Mouse (Mus musculus) liver, embryonic 15.5 days (tissue): ENCODE data around the gene Spata19. TPM values are rescaled to one million over a fixed set of nuclear protein-coding genes. Genes with fewer than 3 reads are reported as not detected.

ENCODE experiments used
- ATAC-seq: fragments of 200-750 bp; cut with Nextera tagmentation; 2 replicates; pipeline ENCODE4 v1.8.0; 2017; ENCODE audit warnings: moderate number of reproducible peaks, mild to moderate bottlenecking, moderate library complexity; ENCODE audit not compliant: insufficient read depth
- H3K27ac ChIP-seq: fragments of 300-500 bp; sonication (generic); replicated peaks from 2 replicates; pipeline ENCODE4 v1.5.1; 2015; ENCODE audit warnings: mild to moderate bottlenecking, inconsistent platforms
- H3K27me3 ChIP-seq: fragments of 300-500 bp; sonication (generic); 2 replicates; pipeline ENCODE4 v1.6.1; 2015; ENCODE audit warnings: mild to moderate bottlenecking, inconsistent platforms
- H3K36me3 ChIP-seq: fragments of 300-500 bp; sonication (generic); replicated peaks from 2 replicates; pipeline ENCODE4 v1.6.1; 2015; ENCODE audit warnings: moderate library complexity, mild to moderate bottlenecking, inconsistent platforms
- H3K4me1 ChIP-seq: fragments of 300-500 bp; sonication (generic); replicated peaks from 2 replicates; pipeline ENCODE4 v1.6.1; 2015; ENCODE audit warnings: inconsistent platforms
- H3K4me2 ChIP-seq: fragments of 300-500 bp; sonication (generic); 2 replicates; pipeline ENCODE4 v1.6.1; 2015; ENCODE audit warnings: moderate library complexity, mild to moderate bottlenecking, inconsistent platforms
- H3K4me3 ChIP-seq: fragments of 300-500 bp; sonication (generic); replicated peaks from 2 replicates; pipeline ENCODE4 v1.5.1; 2015; ENCODE audit warnings: mild to moderate bottlenecking, inconsistent platforms
- H3K9ac ChIP-seq: fragments of 300-500 bp; sonication (generic); 2 replicates; pipeline ENCODE4 v1.6.1; 2015; ENCODE audit warnings: moderate library complexity, mild to moderate bottlenecking, inconsistent platforms
- H3K9me3 ChIP-seq: fragments of 300-500 bp; sonication (generic); replicated peaks from 2 replicates; pipeline ENCODE4 v1.6.1; 2016; ENCODE audit warnings: inconsistent platforms
- WGBS: fragments of 180-500 bp; shearing (Covaris S2); methylation state at CpG from one replicate; pipeline ENCODE4 v1.1.7; 2015; ENCODE audit warnings: mixed read lengths; ENCODE audit not compliant: insufficient replicate concordance; 5-methylcytosine and 5-hydroxymethylcytosine counted together
- polyA plus RNA-seq: library from polyadenylated mRNA; unstranded; fragments of >200 nt; fragmentation: Nextera tagmentation; extraction: Ambion mirVana; gene quantifications from 2 replicates; pipeline ENCODE4 v1.2.1, GENCODE M21; 2015

Spata19 gene
- polyA plus RNA-seq = not detected in 2 replicates

GRCm38 (mm10) chr9:27396500-27396899, at the start of gene Spata19:
Gene Spata19, plus strand, starts transcription at chr9:27396800.
- Histone ChIP-seq H3K9me3 (no peaks in the 10 kb centered on the region), H3K9ac (no peak within 1 kb of the TSS), H3K4me3 (no peak within 1 kb of the TSS), H3K4me2 (no peak within 1 kb of the TSS), H3K27me3 (no peaks in the 10 kb centered on the region), H3K27ac (no peak within 1 kb of the TSS), H3K36me3 (no peaks in the 10 kb centered on the region), H3K4me1 (no peaks in the 10 kb centered on the region)
- no peak for ATAC-seq
- 51% methylated on average over 3 of the region's 3 CpGs for WGBS

GRCm38 (mm10) chr9:27353082-27353481, 43.5 kb upstream of the Spata19 start:
- H3K36me3 ChIP-seq = no peaks in the 10 kb centered on the region
- WGBS = 58% methylated on average over 7 of the region's 7 CpGs
- H3K4me2 ChIP-seq = no peak overlapping the region
- no peak overlapping the region for H3K9ac ChIP-seq
- H3K27me3 ChIP-seq = no peaks in the 10 kb centered on the region
- H3K27ac ChIP-seq = no peak overlapping the region
- ATAC-seq = no peak
- H3K4me3 ChIP-seq = no peak overlapping the region
- no peaks in the 10 kb centered on the region for H3K9me3 ChIP-seq
- H3K4me1 ChIP-seq = no peaks in the 10 kb centered on the region

- no peak overlapping the region for H3K4me2 ChIP-seq
- no peaks in the 10 kb centered on the region for H3K9me3 ChIP-seq
- H3K4me3 ChIP-seq = no peak overlapping the region
- H3K27me3 ChIP-seq = no peaks in the 10 kb centered on the region
- ATAC-seq = no peak
- H3K9ac ChIP-seq = no peak overlapping the region
- H3K4me1 ChIP-seq = no peaks in the 10 kb centered on the region
- H3K36me3 ChIP-seq = no peaks in the 10 kb centered on the region
- H3K27ac ChIP-seq = no peak overlapping the region
- 65% methylated on average over 6 of the region's 6 CpGs for WGBS
Observed at GRCm38 (mm10) chr9:27357893-27358292, 38.7 kb upstream of the Spata19 start.

- no peak overlapping the region for H3K27ac ChIP-seq
- H3K27me3 ChIP-seq = no peaks in the 10 kb centered on the region
- no peak overlapping the region for H3K4me3 ChIP-seq
- H3K36me3 ChIP-seq = no peaks in the 10 kb centered on the region
- no peak for ATAC-seq
- no peaks in the 10 kb centered on the region for H3K4me1 ChIP-seq
- no peaks in the 10 kb centered on the region for H3K9me3 ChIP-seq
- no peak overlapping the region for H3K4me2 ChIP-seq
- H3K9ac ChIP-seq = no peak overlapping the region
- 50% methylated on average over 2 of the region's 2 CpGs for WGBS
Observed at GRCm38 (mm10) chr9:27367231-27367630, 29.4 kb upstream of the Spata19 start.

GRCm38 (mm10) chr9:27369108-27369507, 27.5 kb upstream of the Spata19 start:
- WGBS = 69% methylated on average over 2 of the region's 2 CpGs
- Histone ChIP-seq H3K9me3 (no peaks in the 10 kb centered on the region), H3K36me3 (no peaks in the 10 kb centered on the region), H3K27ac (no peak overlapping the region), H3K27me3 (no peaks in the 10 kb centered on the region), H3K4me2 (no peak overlapping the region), H3K4me3 (no peak overlapping the region), H3K9ac (no peak overlapping the region), H3K4me1 (no peaks in the 10 kb centered on the region)
- no peak for ATAC-seq

GRCm38 (mm10) chr9:27375746-27376145, 20.9 kb upstream of the Spata19 start:
- ATAC-seq = no peak
- 20% methylated on average over 1 of the region's 1 CpGs for WGBS

GRCm38 (mm10) chr9:27386951-27387350, 9.6 kb upstream of the Spata19 start:
- no peak overlapping the region for H3K9ac ChIP-seq
- H3K4me1 ChIP-seq = no peaks in the 10 kb centered on the region
- no peak overlapping the region for H3K4me2 ChIP-seq
- H3K36me3 ChIP-seq = no peaks in the 10 kb centered on the region
- 65% methylated on average over 3 of the region's 3 CpGs for WGBS
- no peak overlapping the region for H3K4me3 ChIP-seq
- H3K27ac ChIP-seq = no peak overlapping the region
- no peaks in the 10 kb centered on the region for H3K9me3 ChIP-seq
- no peaks in the 10 kb centered on the region for H3K27me3 ChIP-seq
- ATAC-seq = no peak

More at GRCm38 (mm10) chr9:27375746-27376145, 20.9 kb upstream of the Spata19 start:
- Histone ChIP-seq H3K9ac (no peak overlapping the region), H3K27ac (no peak overlapping the region), H3K9me3 (no peaks in the 10 kb centered on the region), H3K4me3 (no peak overlapping the region), H3K36me3 (no peaks in the 10 kb centered on the region), H3K27me3 (no peaks in the 10 kb centered on the region), H3K4me1 (no peaks in the 10 kb centered on the region), H3K4me2 (no peak overlapping the region)

- H3K4me2 ChIP-seq = no peak overlapping the region
- H3K9ac ChIP-seq = no peak overlapping the region
- no peak for ATAC-seq
- WGBS = 62% methylated on average over 4 of the region's 4 CpGs
- no peaks in the 10 kb centered on the region for H3K9me3 ChIP-seq
- H3K36me3 ChIP-seq = no peaks in the 10 kb centered on the region
- H3K4me3 ChIP-seq = no peak overlapping the region
- no peaks in the 10 kb centered on the region for H3K27me3 ChIP-seq
- no peak overlapping the region for H3K27ac ChIP-seq
- H3K4me1 ChIP-seq = no peaks in the 10 kb centered on the region
Observed at GRCm38 (mm10) chr9:27401169-27401568, 4.6 kb downstream of the Spata19 start.

- H3K4me2 ChIP-seq = no peak overlapping the region
- ATAC-seq = no peak
- no peaks in the 10 kb centered on the region for H3K9me3 ChIP-seq
- H3K27me3 ChIP-seq = no peaks in the 10 kb centered on the region
- H3K4me3 ChIP-seq = no peak overlapping the region
- no peak overlapping the region for H3K27ac ChIP-seq
- no peak overlapping the region for H3K9ac ChIP-seq
- H3K4me1 ChIP-seq = no peaks in the 10 kb centered on the region
- no peaks in the 10 kb centered on the region for H3K36me3 ChIP-seq
Observed at GRCm38 (mm10) chr9:27409733-27410132, 13.1 kb downstream of the Spata19 start.

GRCm38 (mm10) chr9:27414058-27414460, 17.5 kb downstream of the Spata19 start:
- H3K27ac ChIP-seq = no peak overlapping the region
- no peak for ATAC-seq
- H3K4me2 ChIP-seq = no peak overlapping the region
- no peaks in the 10 kb centered on the region for H3K9me3 ChIP-seq
- WGBS = 5% methylated on average over 11 of the region's 11 CpGs
- H3K36me3 ChIP-seq = no peaks in the 10 kb centered on the region
- H3K27me3 ChIP-seq = no peaks in the 10 kb centered on the region
- H3K4me1 ChIP-seq = no peaks in the 10 kb centered on the region
- H3K9ac ChIP-seq = no peak overlapping the region
- H3K4me3 ChIP-seq = no peak overlapping the region

- ATAC-seq = no peak
- no peak overlapping the region for H3K9ac ChIP-seq
- no peak overlapping the region for H3K27ac ChIP-seq
- no peaks in the 10 kb centered on the region for H3K4me1 ChIP-seq
- WGBS = 67% methylated on average over 4 of the region's 4 CpGs
- no peaks in the 10 kb centered on the region for H3K27me3 ChIP-seq
- H3K4me3 ChIP-seq = no peak overlapping the region
- H3K4me2 ChIP-seq = no peak overlapping the region
- H3K36me3 ChIP-seq = no peaks in the 10 kb centered on the region
- H3K9me3 ChIP-seq = no peaks in the 10 kb centered on the region
Observed at GRCm38 (mm10) chr9:27424511-27424910, 27.9 kb downstream of the Spata19 start.

- no peaks in the 10 kb centered on the region for H3K27me3 ChIP-seq
- no peak for ATAC-seq
- H3K9ac ChIP-seq = no peak overlapping the region
- WGBS = 42% methylated on average over 4 of the region's 4 CpGs
- H3K9me3 ChIP-seq = no peaks in the 10 kb centered on the region
- H3K36me3 ChIP-seq = no peaks in the 10 kb centered on the region
- H3K4me2 ChIP-seq = no peak overlapping the region
- no peak overlapping the region for H3K27ac ChIP-seq
- no peak overlapping the region for H3K4me3 ChIP-seq
- no peaks in the 10 kb centered on the region for H3K4me1 ChIP-seq
Observed at GRCm38 (mm10) chr9:27428552-27428951, 32.0 kb downstream of the Spata19 start.
